Mouse (Mus musculus) CH12.LX (cell line): ENCODE data around the gene Sgip1. TPM values are rescaled to one million over a fixed set of nuclear protein-coding genes. Genes with fewer than 3 reads are reported as not detected.

Experiments
- DNase-seq: peaks from one replicate; pipeline ENCODE4 v3.0.0-alpha.2; 2013; ENCODE audit errors: extremely low read depth
- H3K27ac ChIP-seq: 2 replicates; pipeline ENCODE4 v1.5.1; 2012; ENCODE audit warnings: low read depth, mild to moderate bottlenecking, control low read depth, moderate library complexity; ENCODE audit not compliant: insufficient read depth
- H3K27me3 ChIP-seq: replicated peaks from 2 replicates; pipeline ENCODE3; 2012; ENCODE audit warnings: inconsistent platforms
- H3K36me3 ChIP-seq, 2 experiments: replicated peaks in 1 of 2; 2 replicates each; pipeline versions ENCODE3 to v1.6.1; 2012; ENCODE audit warnings: inconsistent platforms in 1 of 2, low read length in 1 of 2, mild to moderate bottlenecking in 1 of 2, mixed read lengths in 1 of 2, moderate library complexity in 1 of 2; ENCODE audit not compliant: control insufficient read depth in 1 of 2, insufficient read depth in 1 of 2
- H3K4me1 ChIP-seq, 2 experiments: 2 replicates each; pipeline ENCODE4 v1.6.1; 2012; ENCODE audit warnings: inconsistent platforms in 1 of 2, moderate library complexity in 1 of 2; ENCODE audit not compliant: insufficient read depth in 2 of 2, control insufficient read depth in 1 of 2
- H3K4me2 ChIP-seq: 2 replicates; pipeline ENCODE4 v1.6.1; 2012; ENCODE audit warnings: low read depth, mild to moderate bottlenecking, control low read depth; ENCODE audit not compliant: poor library complexity, insufficient read depth, severe bottlenecking
- H3K4me3 ChIP-seq, 3 experiments: fragments of 150-350 bp in 1 of 3; sonication (generic) in 1 of 3; replicated peaks in 1 of 3; 2 replicates each; pipeline versions ENCODE3 to v1.5.1; 2011 to 2012; ENCODE audit warnings: low read depth in 2 of 3, low read length in 2 of 3, mild to moderate bottlenecking in 2 of 3, moderate library complexity in 2 of 3, control low read depth in 1 of 3, improper control_type of control experiment in 1 of 3, inconsistent platforms in 1 of 3, mixed read lengths in 1 of 3; ENCODE audit not compliant: poor library complexity in 1 of 3
- H3K79me2 ChIP-seq: replicated peaks from 2 replicates; pipeline ENCODE4 v1.6.1; 2012; ENCODE audit warnings: mild to moderate bottlenecking, moderate library complexity; ENCODE audit not compliant: control insufficient read depth, poor library complexity, insufficient read depth, severe bottlenecking; ENCODE audit errors: extremely low read depth
- H3K9ac ChIP-seq: 2 replicates; pipeline ENCODE4 v1.6.1; 2012; ENCODE audit warnings: low read depth, mild to moderate bottlenecking, control low read depth, moderate library complexity; ENCODE audit not compliant: insufficient read depth
- H3K9me3 ChIP-seq: replicated peaks from 2 replicates; pipeline ENCODE3; 2012; ENCODE audit warnings: low read length, inconsistent platforms, mixed read lengths
- CTCF ChIP-seq, 2 experiments: IDR thresholded peaks in 1 of 2; conservative IDR thresholded peaks in 1 of 2; 2 replicates each; pipeline ENCODE4 v1.5.1; 2011 to 2012; ENCODE audit warnings: low read depth in 2 of 2, low read length in 2 of 2, improper control_type of control experiment in 1 of 2, inconsistent platforms in 1 of 2, mild to moderate bottlenecking in 1 of 2, moderate library complexity in 1 of 2
- ELF1 ChIP-seq: IDR thresholded peaks from 2 replicates; pipeline ENCODE4 v1.6.1; 2014; ENCODE audit warnings: low read depth, mild to moderate bottlenecking, inconsistent platforms, low read length, improper control_type of control experiment
- ETS1 ChIP-seq: conservative IDR thresholded peaks from 2 replicates; pipeline ENCODE4 v1.6.1; 2012; ENCODE audit warnings: low read depth, mild to moderate bottlenecking, inconsistent platforms, low read length, improper control_type of control experiment, moderate library complexity
- JUN ChIP-seq: IDR thresholded peaks from 2 replicates; pipeline ENCODE4 v1.6.1; 2011; ENCODE audit warnings: low read depth, mild to moderate bottlenecking, low read length, improper control_type of control experiment, moderate library complexity; ENCODE audit not compliant: insufficient read depth
- JUND ChIP-seq: conservative IDR thresholded peaks from 2 replicates; pipeline ENCODE4 v1.6.1; 2011; ENCODE audit warnings: low read depth, low read length, improper control_type of control experiment
- MAX ChIP-seq: IDR thresholded peaks from 2 replicates; pipeline ENCODE4 v1.6.1; 2011; ENCODE audit warnings: low read length, improper control_type of control experiment
- MAZ ChIP-seq: IDR thresholded peaks from 2 replicates; pipeline ENCODE4 v1.6.1; 2012; ENCODE audit warnings: low read depth, mild to moderate bottlenecking, inconsistent platforms, low read length, improper control_type of control experiment, moderate library complexity
- MEF2A ChIP-seq: IDR thresholded peaks from 2 replicates; pipeline ENCODE4 v1.6.1; 2014; ENCODE audit warnings: low read depth, mild to moderate bottlenecking, inconsistent platforms, low read length, improper control_type of control experiment, borderline replicate concordance
- MXI1 ChIP-seq: IDR thresholded peaks from 2 replicates; pipeline ENCODE4 v1.6.1; 2011; ENCODE audit warnings: mild to moderate bottlenecking, low read depth, low read length, improper control_type of control experiment
- MYC ChIP-seq: IDR thresholded peaks from 2 replicates; pipeline ENCODE4 v1.6.1; 2011; ENCODE audit warnings: low read depth, mild to moderate bottlenecking, improper control_type of control experiment, low read length
- NELFE ChIP-seq: IDR thresholded peaks from 2 replicates; pipeline ENCODE4 v1.6.1; 2011; ENCODE audit warnings: low read depth, low read length, improper control_type of control experiment
- NRF1 ChIP-seq: IDR thresholded peaks from 2 replicates; pipeline ENCODE4 v1.6.1; 2014; ENCODE audit warnings: low read depth, mild to moderate bottlenecking, inconsistent platforms, low read length, improper control_type of control experiment, moderate library complexity
- PAX5 ChIP-seq: IDR thresholded peaks from 2 replicates; pipeline ENCODE4 v1.6.1; 2012; ENCODE audit warnings: low read length, inconsistent platforms, mixed read lengths
- POLR2AphosphoS2 ChIP-seq: IDR thresholded peaks from 2 replicates; pipeline ENCODE4 v1.6.1; 2011; ENCODE audit warnings: low read depth, low read length, improper control_type of control experiment
- RAD21 ChIP-seq: IDR thresholded peaks from 2 replicates; pipeline ENCODE4 v1.6.1; 2011; ENCODE audit warnings: low read depth, mild to moderate bottlenecking, low read length, improper control_type of control experiment, moderate library complexity
- SIN3A ChIP-seq: IDR thresholded peaks from 2 replicates; pipeline ENCODE4 v1.6.1; 2012; ENCODE audit warnings: low read length, improper control_type of control experiment, inconsistent platforms
- SMC3 ChIP-seq: IDR thresholded peaks from 2 replicates; pipeline ENCODE4 v1.6.1; 2011; ENCODE audit warnings: low read depth, low read length, improper control_type of control experiment
- TCF12 ChIP-seq: IDR thresholded peaks from 2 replicates; pipeline ENCODE4 v1.6.1; 2014; ENCODE audit warnings: low read depth, mild to moderate bottlenecking, inconsistent platforms, low read length, improper control_type of control experiment
- UBTF ChIP-seq: IDR thresholded peaks from 2 replicates; pipeline ENCODE4 v1.6.1; 2012; ENCODE audit warnings: low read depth, mild to moderate bottlenecking, inconsistent platforms, low read length, improper control_type of control experiment, moderate library complexity
- USF1 ChIP-seq: IDR thresholded peaks from 2 replicates; pipeline ENCODE4 v1.6.1; 2014; ENCODE audit warnings: low read depth, mild to moderate bottlenecking, inconsistent platforms, low read length, improper control_type of control experiment
- USF2 ChIP-seq: conservative IDR thresholded peaks from 2 replicates; pipeline ENCODE4 v1.6.1; 2011; ENCODE audit warnings: low read depth, low read length, improper control_type of control experiment
- ZC3H11A ChIP-seq: IDR thresholded peaks from 2 replicates; pipeline ENCODE4 v1.6.1; 2012; ENCODE audit warnings: low read depth, mild to moderate bottlenecking, inconsistent platforms, low read length, improper control_type of control experiment
- ZKSCAN1 ChIP-seq: IDR thresholded peaks from 2 replicates; pipeline ENCODE4 v1.6.1; 2012; ENCODE audit warnings: low read depth, inconsistent platforms, low read length, improper control_type of control experiment, borderline replicate concordance
- ZNF384 ChIP-seq: IDR thresholded peaks from 2 replicates; pipeline ENCODE4 v1.6.1; 2012; ENCODE audit warnings: low read depth, low read length, improper control_type of control experiment, inconsistent platforms
- dilution Hi-C: fragments of 300-500 bp; cut with MboI; formaldehyde crosslinking; loops from 2 replicates; pipeline ENCODE4 v1.14.3; 2020; ENCODE audit warnings: low sequenced_read_pairs; ENCODE audit not compliant: extremely low pct_unique_long_range_greater_than_20kb, extremely low pct_ligation_motif_present
- in situ Hi-C: fragments of 300-500 bp; cut with MboI; formaldehyde crosslinking; loops from 3 replicates; pipeline ENCODE4 v1.14.3; 2019; ENCODE audit warnings: low sequenced_read_pairs, low pct_ligation_motif_present, low pct_unique_long_range_greater_than_20kb, mixed read lengths
- polyA plus RNA-seq: library from polyadenylated mRNA; unstranded; fragments of >175 nt; gene quantifications from 2 replicates; pipeline ENCODE4 v1.2.1, GENCODE M21; 2012; ENCODE audit warnings: low read depth; ENCODE audit not compliant: insufficient read length
- total RNA-seq, 2 experiments: library from RNA; depleted of rRNA; stranded (reverse); fragments of 300-350 nt in 1 of 2; fragments of >200 nt in 1 of 2; gene quantifications; 2 replicates each; pipeline ENCODE4 v1.2.3; 2012 to 2014

The Sgip1 gene
- total and polyA plus RNA-seq, 3 experiments: 0.07 to 0.39 (median 0.21) TPM

GRCm38 (mm10) chr4:102779902-102780301 is 38.8 kb downstream of the Sgip1 start:
- Histone ChIP-seq H3K36me3 (no peaks in the 10 kb centered on the region), H3K4me1 (peaks cover 0 to 11% of the 10 kb centered on the region in 2 experiments; a peak in 2 of 4 replicates), H3K9ac (no peak overlapping the region), H3K9me3 (no peaks in the 10 kb centered on the region), H3K4me3 (no peak overlapping the region), H3K27ac (no peak overlapping the region), H3K27me3 (no peaks in the 10 kb centered on the region), H3K4me2 (no peak overlapping the region), H3K79me2 (no peaks in the 10 kb centered on the region)
- in situ Hi-C loops: no loop called here
- TF ChIP-seq TCF12 (no peak), MYC (no peak), USF2 (no peak), JUN (no peak), SIN3A (no peak), MXI1 (no peak), MAZ (no peak), SMC3 (no peak), JUND (no peak), ZC3H11A (no peak), ETS1 (no peak), ZKSCAN1 (no peak), POLR2AphosphoS2 (no peak), NRF1 (no peak), UBTF (no peak), PAX5 (no peak), MEF2A (no peak), USF1 (no peak), NELFE (no peak), ELF1 (no peak)
- dilution Hi-C loops: no loop called here
- DNase-seq: no peak

GRCm38 (mm10) chr4:102783063-102783748 is 42.1 kb downstream of the Sgip1 start:
- dilution Hi-C loops (no loop called here), in situ Hi-C loops (no loop called here)
- Histone ChIP-seq H3K79me2 (no peaks in the 10 kb centered on the region), H3K4me1 (peaks cover 0 to 7% of the 10 kb centered on the region in 2 experiments; a peak in 3 of 4 replicates), H3K9me3 (no peaks in the 10 kb centered on the region), H3K27ac (no peak overlapping the region), H3K27me3 (no peaks in the 10 kb centered on the region), H3K4me2 (no peak overlapping the region), H3K36me3 (no peaks in the 10 kb centered on the region), H3K9ac (no peak overlapping the region), H3K4me3 (no peak overlapping the region)
- no peak for TF ChIP-seq ZC3H11A
- TF ChIP-seq RAD21: no peak
- TF ChIP-seq USF1: no peak
- no peak for TF ChIP-seq MAZ
- no peak for TF ChIP-seq ETS1
- no peak for TF ChIP-seq MAX
- TF ChIP-seq ZKSCAN1: no peak
- no peak for TF ChIP-seq ZNF384
- TF ChIP-seq ELF1: no peak
- no peak for TF ChIP-seq NELFE
- no peak for TF ChIP-seq NRF1
- TF ChIP-seq MYC: no peak
- no peak for TF ChIP-seq CTCF (conservative IDR thresholded peaks at IDR 0.05 in 1 of 2, IDR thresholded peaks at IDR 0.05 in 1 of 2; ENCODE audit: low read depth in 2 of 2, low read length in 2 of 2)
- DNase-seq: no peak
